Mouse (Mus musculus): ENCODE measurements around the gene Dnase1l1. TPM values are rescaled to one million over a fixed set of nuclear protein-coding genes. Genes with fewer than 3 reads are reported as not detected.

The Dnase1l1 gene
- 15.2 and 17.3 TPM in 2 replicates for polyA plus RNA-seq (2014; fragmentation: Nextera tagmentation; extraction: Ambion mirVana)

- ATAC-seq (ENCODE audit: insufficient number of reproducible peaks, insufficient read depth, low FRiP score, low read depth): peak; percentile 92
- Histone ChIP-seq H3K27ac (replicated peaks in 1 of 2; ENCODE audit: control insufficient read depth in 1 of 2, insufficient read depth in 1 of 2, low read depth in 2 of 2, low read length in 2 of 2) (peak within 1 kb of the TSS; percentile 88 to 92), H3K4me3 (ENCODE audit: control insufficient read depth in 1 of 2, insufficient read depth in 1 of 2, low read depth in 1 of 2, low read length in 2 of 2) (peak within 1 kb of the TSS; percentile 51 to 54), H3K4me1 (ENCODE audit: control insufficient read depth in 2 of 2, insufficient read depth in 2 of 2, low read length in 2 of 2) (peaks cover 2 to 5% of the 10 kb centered on the region in 2 experiments; a peak in 3 of 4 replicates), H3K36me3 (ENCODE audit: control insufficient read depth, insufficient read depth, low read length) (peaks cover 6% of the 10 kb centered on the region; the same call in 1 of the 2 replicates), H3K27me3 (ENCODE audit: control insufficient read depth, insufficient read depth, low read length) (no peaks in the 10 kb centered on the region), H3K4me2 (ENCODE audit: low read length) (peak within 1 kb of the TSS; percentile 81), H3K9ac (ENCODE audit: low read length) (peak within 1 kb of the TSS; percentile 78), H3K9me3 (ENCODE audit: control insufficient read depth, low read length) (no peaks in the 10 kb centered on the region)
- 15% methylated on average over 16 of the region's 16 CpGs for WGBS
Observed at GRCm38 (mm10) chrX:74281732-74282394, at the start of gene Dnase1l1, which contains the start of gene Taz. TSS of gene Dnase1l1 (minus strand) at chrX:74282337. TSS of gene Taz (plus strand) at chrX:74281912.

GRCm38 (mm10) chrX:74330166-74330930 is 48.2 kb upstream of the Dnase1l1 start:
- Histone ChIP-seq H3K27ac (replicated peaks in 1 of 2; ENCODE audit: control insufficient read depth in 1 of 2, insufficient read depth in 1 of 2, low read depth in 2 of 2, low read length in 2 of 2) (no peak overlapping the region), H3K9me3 (ENCODE audit: control insufficient read depth, low read length) (no peaks in the 10 kb centered on the region), H3K36me3 (ENCODE audit: control insufficient read depth, insufficient read depth, low read length) (peaks cover 9% of the 10 kb centered on the region), H3K27me3 (ENCODE audit: control insufficient read depth, insufficient read depth, low read length) (no peaks in the 10 kb centered on the region), H3K9ac (ENCODE audit: low read length) (no peak overlapping the region), H3K4me2 (ENCODE audit: low read length) (peak overlapping the region; percentile 71; the same call in 1 of the 2 replicates), H3K4me3 (ENCODE audit: control insufficient read depth in 1 of 2, insufficient read depth in 1 of 2, low read depth in 1 of 2, low read length in 2 of 2) (no peak overlapping the region), H3K4me1 (ENCODE audit: control insufficient read depth in 2 of 2, insufficient read depth in 2 of 2, low read length in 2 of 2) (peaks cover 5% of the 10 kb centered on the region in 2 experiments; a peak in 2 of 4 replicates)
- 38% methylated on average over 2 of the region's 2 CpGs for WGBS
- ATAC-seq (ENCODE audit: insufficient number of reproducible peaks, insufficient read depth, low FRiP score, low read depth): no peak

GRCm38 (mm10) chrX:74329215-74329671 is 47.1 kb upstream of the Dnase1l1 start:
- H3K36me3 ChIP-seq (ENCODE audit: control insufficient read depth, insufficient read depth, low read length): peaks cover 5% of the 10 kb centered on the region; the same call in 1 of the 2 replicates
- H3K27ac ChIP-seq (replicated peaks in 1 of 2; ENCODE audit: control insufficient read depth in 1 of 2, insufficient read depth in 1 of 2, low read depth in 2 of 2, low read length in 2 of 2): no peak overlapping the region
- H3K9ac ChIP-seq (ENCODE audit: low read length): peak overlapping the region; percentile 70
- peak overlapping the region; percentile 45 to 52 for H3K4me3 ChIP-seq (ENCODE audit: control insufficient read depth in 1 of 2, insufficient read depth in 1 of 2, low read depth in 1 of 2, low read length in 2 of 2)
- ATAC-seq (ENCODE audit: insufficient number of reproducible peaks, insufficient read depth, low FRiP score, low read depth): 0 out of 2 replicates have a peak, but pooled peaks have one; percentile 15
- H3K4me2 ChIP-seq (ENCODE audit: low read length): peak overlapping the region; percentile 71
- no peaks in the 10 kb centered on the region for H3K9me3 ChIP-seq (ENCODE audit: control insufficient read depth, low read length)
- peaks cover 5% of the 10 kb centered on the region in 2 experiments; a peak in 2 of 4 replicates for H3K4me1 ChIP-seq (ENCODE audit: control insufficient read depth in 2 of 2, insufficient read depth in 2 of 2, low read length in 2 of 2)
- H3K27me3 ChIP-seq (ENCODE audit: control insufficient read depth, insufficient read depth, low read length): no peaks in the 10 kb centered on the region
- WGBS: 35% methylated on average over 10 of the region's 10 CpGs

GRCm38 (mm10) chrX:74328725-74329161 is 46.6 kb upstream of the Dnase1l1 start, which contains the start of gene Plxna3:
TSS of gene Plxna3 (plus strand) at chrX:74329066.
- Histone ChIP-seq H3K4me1 (ENCODE audit: control insufficient read depth in 2 of 2, insufficient read depth in 2 of 2, low read length in 2 of 2) (peaks cover 5% of the 10 kb centered on the region in 2 experiments; a peak in 2 of 4 replicates), H3K9ac (ENCODE audit: low read length) (peak within 1 kb of the TSS; percentile 70), H3K36me3 (ENCODE audit: control insufficient read depth, insufficient read depth, low read length) (peaks cover 5% of the 10 kb centered on the region; the same call in 1 of the 2 replicates), H3K4me3 (ENCODE audit: control insufficient read depth in 1 of 2, insufficient read depth in 1 of 2, low read depth in 1 of 2, low read length in 2 of 2) (peak within 1 kb of the TSS; percentile 45 to 52), H3K27me3 (ENCODE audit: control insufficient read depth, insufficient read depth, low read length) (no peaks in the 10 kb centered on the region), H3K9me3 (ENCODE audit: control insufficient read depth, low read length) (no peaks in the 10 kb centered on the region), H3K27ac (replicated peaks in 1 of 2; ENCODE audit: control insufficient read depth in 1 of 2, insufficient read depth in 1 of 2, low read depth in 2 of 2, low read length in 2 of 2) (peak within 1 kb of the TSS; percentile 52; a peak in 3 of 4 replicates), H3K4me2 (ENCODE audit: low read length) (peak within 1 kb of the TSS; percentile 71)
- peak; percentile 85 for ATAC-seq (ENCODE audit: insufficient number of reproducible peaks, insufficient read depth, low FRiP score, low read depth)
- 20% methylated on average over 22 of the region's 30 CpGs for WGBS

- Histone ChIP-seq H3K9ac (ENCODE audit: low read length) (peak within 1 kb of the TSS; percentile 80), H3K4me1 (ENCODE audit: control insufficient read depth in 2 of 2, insufficient read depth in 2 of 2, low read length in 2 of 2) (no peaks in the 10 kb centered on the region; a peak in 1 of 4 replicates), H3K27ac (replicated peaks in 1 of 2; ENCODE audit: control insufficient read depth in 1 of 2, insufficient read depth in 1 of 2, low read depth in 2 of 2, low read length in 2 of 2) (peak within 1 kb of the TSS; percentile 85 to 86), H3K36me3 (ENCODE audit: control insufficient read depth, insufficient read depth, low read length) (peaks cover 53% of the 10 kb centered on the region), H3K4me2 (ENCODE audit: low read length) (peak within 1 kb of the TSS; percentile 75), H3K27me3 (ENCODE audit: control insufficient read depth, insufficient read depth, low read length) (no peaks in the 10 kb centered on the region), H3K4me3 (ENCODE audit: control insufficient read depth in 1 of 2, insufficient read depth in 1 of 2, low read depth in 1 of 2, low read length in 2 of 2) (peak within 1 kb of the TSS; percentile 60 to 79), H3K9me3 (ENCODE audit: control insufficient read depth, low read length) (no peaks in the 10 kb centered on the region)
- whole genome bisulfite sequencing: 20% methylated on average over 56 of the region's 59 CpGs
- ATAC-seq (ENCODE audit: insufficient number of reproducible peaks, insufficient read depth, low FRiP score, low read depth): peak; percentile 93
Observed at GRCm38 (mm10) chrX:74312540-74313464, 30.7 kb upstream of the Dnase1l1 start, which contains the start of gene Fam50a. TSS of gene Fam50a (plus strand) at chrX:74313033.

GRCm38 (mm10) chrX:74304867-74305700 is 22.9 kb upstream of the Dnase1l1 start, which contains the start of gene Gdi1:
TSS of gene Gdi1 (plus strand) at chrX:74304998.
- Histone ChIP-seq H3K36me3 (ENCODE audit: control insufficient read depth, insufficient read depth, low read length) (peaks cover 76% of the 10 kb centered on the region), H3K9me3 (ENCODE audit: control insufficient read depth, low read length) (no peaks in the 10 kb centered on the region), H3K4me2 (ENCODE audit: low read length) (peak within 1 kb of the TSS; percentile 71), H3K9ac (ENCODE audit: low read length) (peak within 1 kb of the TSS; percentile 81), H3K4me3 (ENCODE audit: control insufficient read depth in 1 of 2, insufficient read depth in 1 of 2, low read depth in 1 of 2, low read length in 2 of 2) (peak within 1 kb of the TSS; percentile 58 to 89), H3K27me3 (ENCODE audit: control insufficient read depth, insufficient read depth, low read length) (no peaks in the 10 kb centered on the region), H3K27ac (replicated peaks in 1 of 2; ENCODE audit: control insufficient read depth in 1 of 2, insufficient read depth in 1 of 2, low read depth in 2 of 2, low read length in 2 of 2) (peak within 1 kb of the TSS; percentile 89 to 96), H3K4me1 (ENCODE audit: control insufficient read depth in 2 of 2, insufficient read depth in 2 of 2, low read length in 2 of 2) (peaks cover 0 to 5% of the 10 kb centered on the region in 2 experiments; a peak in 2 of 4 replicates)
- peak; percentile 82 for ATAC-seq (ENCODE audit: insufficient number of reproducible peaks, insufficient read depth, low FRiP score, low read depth)
- 19% methylated on average over 39 of the region's 41 CpGs for WGBS
